Mouse (Mus musculus) right cerebral cortex, postnatal 36 days (tissue): ENCODE measurements at regions not wholly inside any gene's neighbourhood (a gene's known extent, or its start where the extent isn't known, plus 50 kb on each side); places are given as distances from the start of the nearest gene placed in this dataset.

Experiments
- DNase-seq, 2 experiments: peaks; one replicate each; pipeline ENCODE4 v3.0.0; 2022; ENCODE audit warnings: low spot score in 2 of 2, mixed read lengths in 1 of 2

- DNase-seq = no peak
Observed at GRCm38 (mm10) chr8:101815121-101815520, 970.3 kb downstream of the Cdh11 start.

GRCm38 (mm10) chr8:101803561-101803960 lies 981.9 kb downstream of the Cdh11 start:
- DNase-seq = peak; percentile 13 to 26

GRCm38 (mm10) chr8:101802119-101802518 lies 983.3 kb downstream of the Cdh11 start:
- DNase-seq = no peak

GRCm38 (mm10) chr8:101790785-101791184 lies 994.7 kb downstream of the Cdh11 start:
- peak in 1 of 2 experiments; percentile 29 for DNase-seq

- DNase-seq = no peak
Observed at GRCm38 (mm10) chr8:101786876-101787275, 998.6 kb downstream of the Cdh11 start.

- DNase-seq = no peak
Observed at GRCm38 (mm10) chr8:101782556-101782955, 1002.9 kb downstream of the Cdh11 start.

GRCm38 (mm10) chr8:101781942-101782341 lies 1003.5 kb downstream of the Cdh11 start:
- no peak for DNase-seq

GRCm38 (mm10) chr8:101779966-101780365 lies 1005.5 kb downstream of the Cdh11 start:
- DNase-seq = no peak

- no peak for DNase-seq
Observed at GRCm38 (mm10) chr8:101767588-101767987, 1017.9 kb downstream of the Cdh11 start.
